Mouse (Mus musculus) liver, embryonic 11.5 days (tissue): ENCODE results near the gene Knstrn. TPM values are rescaled to one million over a fixed set of nuclear protein-coding genes. Genes with fewer than 3 reads are reported as not detected.

Experiments
- ATAC-seq: fragments of 200-750 bp; cut with Nextera tagmentation; replicated peaks from 2 replicates; pipeline ENCODE4 v1.8.0; 2017; ENCODE audit warnings: moderate number of reproducible peaks, mild to moderate bottlenecking, moderate TSS enrichment, moderate library complexity; ENCODE audit not compliant: low FRiP score
- DNase-seq: peaks from one replicate; pipeline ENCODE4 v3.0.0-alpha.2; 2017; ENCODE audit warnings: low spot score
- H3K27ac ChIP-seq: fragments of 300-500 bp; sonication (generic); 2 replicates; pipeline ENCODE4 v1.5.1; 2014; ENCODE audit warnings: mild to moderate bottlenecking, low read depth, low read length, control low read depth
- H3K27me3 ChIP-seq: fragments of 300-500 bp; sonication (generic); replicated peaks from 2 replicates; pipeline ENCODE4 v1.6.1; 2014; ENCODE audit warnings: low read length, mixed read lengths; ENCODE audit not compliant: control insufficient read depth, insufficient read depth
- H3K36me3 ChIP-seq: fragments of 300-500 bp; sonication (generic); 2 replicates; pipeline ENCODE4 v1.6.1; 2014; ENCODE audit warnings: mild to moderate bottlenecking, low read length, moderate library complexity, mixed read lengths; ENCODE audit not compliant: control insufficient read depth, insufficient read depth
- H3K4me1 ChIP-seq: fragments of 300-500 bp; sonication (generic); replicated peaks from 2 replicates; pipeline ENCODE4 v1.6.1; 2014; ENCODE audit warnings: low read length, mixed read lengths; ENCODE audit not compliant: control insufficient read depth, insufficient read depth
- H3K4me2 ChIP-seq: fragments of 300-500 bp; sonication (generic); 2 replicates; pipeline ENCODE4 v1.6.1; 2014; ENCODE audit warnings: mild to moderate bottlenecking, control low read depth, moderate library complexity
- H3K4me3 ChIP-seq: fragments of 300-500 bp; sonication (generic); 2 replicates; pipeline ENCODE4 v1.5.1; 2014; ENCODE audit warnings: low read depth, low read length, control low read depth
- H3K9ac ChIP-seq: fragments of 300-500 bp; sonication (generic); 2 replicates; pipeline ENCODE4 v1.6.1; 2014; ENCODE audit warnings: low read depth, low read length, control low read depth
- H3K9me3 ChIP-seq: fragments of 300-500 bp; sonication (generic); 2 replicates; pipeline ENCODE4 v1.6.1; 2016; ENCODE audit warnings: low read length, inconsistent platforms, mixed read lengths; ENCODE audit not compliant: control insufficient read depth
- WGBS: fragments of 180-500 bp; shearing (Covaris S2); extraction: QIAGEN DNeasy Blood & Tissue Kit; methylation state at CpG from one replicate; pipeline ENCODE4 v1.1.7; 2014; 5-methylcytosine and 5-hydroxymethylcytosine counted together
- polyA plus RNA-seq: library from polyadenylated mRNA; unstranded; fragments of >200 nt; fragmentation: Nextera tagmentation; extraction: Ambion mirVana; gene quantifications from 2 replicates; pipeline ENCODE4 v1.2.1, GENCODE M21; 2014

Gene Knstrn
- polyA plus RNA-seq, 1 experiment from 2014 or later, result 127 TPM

DNA sequence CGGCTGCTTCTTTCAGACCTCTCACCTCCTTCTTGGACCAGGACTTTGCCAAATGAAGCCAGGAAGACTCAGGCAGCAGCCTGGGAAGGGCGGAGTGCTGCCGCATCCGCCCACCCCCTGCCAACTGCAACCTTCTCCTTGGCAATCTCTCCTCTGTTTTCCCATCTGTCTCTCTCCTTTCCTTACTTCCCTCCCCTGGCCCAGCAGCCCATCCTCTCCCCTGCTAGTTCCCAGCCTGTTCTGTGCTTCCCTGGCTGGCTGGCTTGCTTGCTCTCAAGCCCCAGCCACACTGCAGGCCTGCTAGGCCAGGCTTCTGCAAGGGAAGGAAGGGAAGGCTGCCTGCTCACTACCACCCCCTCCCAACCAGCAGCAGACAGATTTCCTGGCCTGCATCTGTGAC is 38.0 kb upstream of the Knstrn start:
- Histone ChIP-seq H3K4me1 (peaks cover 11% of the 10 kb centered on the region), H3K36me3 (no peaks in the 10 kb centered on the region), H3K4me2 (no peak overlapping the region), H3K4me3 (no peak overlapping the region), H3K9me3 (no peaks in the 10 kb centered on the region), H3K27me3 (peaks cover 6% of the 10 kb centered on the region; the same call in 1 of the 2 replicates), H3K9ac (no peak overlapping the region), H3K27ac (no peak overlapping the region)
- no peak for ATAC-seq
- DNase-seq, result no peak
- 74% methylated on average over 3 of the region's 4 CpGs for WGBS

DNA sequence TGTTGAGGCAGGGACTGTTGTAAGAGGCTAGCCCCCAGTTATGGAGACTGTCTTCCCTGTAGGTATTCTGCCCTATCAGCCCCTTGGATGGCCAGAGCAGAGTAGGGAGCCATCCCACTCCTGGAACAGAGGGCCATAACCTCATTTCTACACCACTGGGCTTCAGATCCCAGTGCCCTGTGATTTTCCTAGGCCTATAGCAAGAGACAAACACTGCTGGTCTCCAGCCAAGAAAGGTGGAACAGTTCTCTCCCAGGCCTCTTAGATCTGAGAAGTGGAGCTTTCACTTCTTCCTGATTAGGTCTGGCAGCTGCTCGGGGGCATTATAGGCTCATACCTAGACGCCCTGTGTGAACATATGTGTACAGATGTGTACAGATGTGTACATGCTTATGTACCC is 37.5 kb upstream of the Knstrn start:
- no peak overlapping the region for H3K27ac ChIP-seq
- no peak overlapping the region for H3K4me3 ChIP-seq
- 69% methylated on average over 2 of the region's 2 CpGs for WGBS
- no peaks in the 10 kb centered on the region for H3K36me3 ChIP-seq
- H3K9me3 ChIP-seq, result no peaks in the 10 kb centered on the region
- H3K27me3 ChIP-seq, result peaks cover 6% of the 10 kb centered on the region; the same call in 1 of the 2 replicates
- peaks cover 11% of the 10 kb centered on the region for H3K4me1 ChIP-seq
- ATAC-seq (no peak), DNase-seq (no peak)
- no peak overlapping the region for H3K4me2 ChIP-seq
- H3K9ac ChIP-seq, result no peak overlapping the region

DNA sequence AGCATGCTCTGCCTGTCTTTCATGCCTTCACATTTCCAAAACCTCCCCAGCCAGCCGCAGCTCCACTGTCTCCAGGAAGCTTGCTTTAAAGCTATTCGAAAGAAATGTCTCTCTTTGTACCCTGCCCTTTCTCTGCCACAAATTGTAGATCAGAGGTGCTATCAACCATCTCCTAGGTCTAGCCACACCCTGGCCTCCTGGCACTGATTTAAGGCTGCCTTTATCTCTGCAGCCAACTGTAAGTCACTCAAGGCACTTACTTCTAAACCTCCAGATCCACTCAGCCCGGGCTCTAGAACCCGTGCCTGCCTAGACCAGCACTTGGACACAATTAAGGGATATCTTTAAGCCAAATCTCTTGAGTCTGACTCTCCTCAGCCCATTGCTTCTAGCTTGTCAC is 35.4 kb upstream of the Knstrn start:
- DNase-seq (no peak), ATAC-seq (no peak)
- 65% methylated on average over 4 of the region's 4 CpGs for WGBS
- Histone ChIP-seq H3K36me3 (no peaks in the 10 kb centered on the region), H3K9ac (no peak overlapping the region), H3K4me2 (no peak overlapping the region), H3K4me1 (peaks cover 14% of the 10 kb centered on the region), H3K9me3 (no peaks in the 10 kb centered on the region), H3K27me3 (peaks cover 6% of the 10 kb centered on the region; the same call in 1 of the 2 replicates), H3K4me3 (no peak overlapping the region), H3K27ac (no peak overlapping the region)

GRCm38 (mm10) chr2:118779065-118779464 is 34.7 kb upstream of the Knstrn start:
- Histone ChIP-seq H3K4me3 (peak overlapping the region; percentile 39), H3K4me1 (peaks cover 14% of the 10 kb centered on the region), H3K27me3 (peaks cover 6% of the 10 kb centered on the region; the same call in 1 of the 2 replicates), H3K36me3 (no peaks in the 10 kb centered on the region), H3K27ac (no peak overlapping the region), H3K9ac (no peak overlapping the region), H3K9me3 (no peaks in the 10 kb centered on the region), H3K4me2 (peak overlapping the region; percentile 72)
- WGBS, result 21% methylated on average over 10 of the region's 10 CpGs
- DNase-seq, result no peak
- no peak for ATAC-seq

GRCm38 (mm10) chr2:118779504-118780480 is 34.0 kb upstream of the Knstrn start, which contains the start of gene Disp2:
Gene Disp2 (plus strand): TSS chr2:118779719.
- H3K27ac ChIP-seq, result no peak within 1 kb of the TSS
- peak; percentile 92 for DNase-seq
- ATAC-seq, result peak; percentile 79
- H3K4me1 ChIP-seq, result peaks cover 14% of the 10 kb centered on the region
- no peaks in the 10 kb centered on the region for H3K9me3 ChIP-seq
- peak within 1 kb of the TSS; percentile 72 for H3K4me2 ChIP-seq
- no peaks in the 10 kb centered on the region for H3K36me3 ChIP-seq
- WGBS, result 13% methylated on average over 39 of the region's 39 CpGs
- H3K4me3 ChIP-seq, result peak within 1 kb of the TSS; percentile 39
- no peak within 1 kb of the TSS for H3K9ac ChIP-seq
- H3K27me3 ChIP-seq, result peaks cover 6% of the 10 kb centered on the region; the same call in 1 of the 2 replicates

DNA sequence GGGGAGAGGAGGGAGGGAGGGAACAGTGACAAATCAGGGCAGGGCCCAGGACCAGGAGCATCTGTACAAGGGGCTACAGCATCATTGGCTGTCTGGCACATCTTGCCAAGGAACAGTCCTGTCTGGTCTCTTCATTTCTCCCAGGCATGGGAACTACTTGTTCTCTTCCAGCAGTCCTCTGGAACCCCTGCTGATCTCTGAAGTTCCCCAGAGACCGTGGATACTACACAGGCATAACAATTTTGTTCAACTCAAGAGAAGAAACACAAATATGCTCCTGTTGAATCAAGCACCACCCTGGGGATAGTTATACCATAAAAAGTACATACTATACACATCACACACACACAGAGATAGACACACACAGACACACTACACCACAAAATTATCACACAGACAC is 32.7 kb upstream of the Knstrn start:
- Histone ChIP-seq H3K9ac (no peak overlapping the region), H3K4me2 (no peak overlapping the region), H3K9me3 (no peaks in the 10 kb centered on the region), H3K27ac (no peak overlapping the region), H3K4me3 (no peak overlapping the region), H3K36me3 (no peaks in the 10 kb centered on the region), H3K27me3 (peaks cover 6% of the 10 kb centered on the region; the same call in 1 of the 2 replicates), H3K4me1 (peaks cover 14% of the 10 kb centered on the region)
- 46% methylated on average over 1 of the region's 1 CpGs for WGBS
- DNase-seq (no peak), ATAC-seq (no peak)

- DNase-seq, result no peak
- Histone ChIP-seq H3K9ac (no peak overlapping the region), H3K4me2 (no peak overlapping the region), H3K27me3 (peaks cover 6% of the 10 kb centered on the region; the same call in 1 of the 2 replicates), H3K36me3 (no peaks in the 10 kb centered on the region), H3K27ac (no peak overlapping the region), H3K4me1 (peaks cover 20% of the 10 kb centered on the region), H3K9me3 (no peaks in the 10 kb centered on the region), H3K4me3 (no peak overlapping the region)
- WGBS, result 28% methylated on average over 4 of the region's 4 CpGs
- ATAC-seq, result no peak
These were observed 31.5 kb upstream of the Knstrn start for GRCm38 (mm10) chr2:118782303-118782702.

DNA sequence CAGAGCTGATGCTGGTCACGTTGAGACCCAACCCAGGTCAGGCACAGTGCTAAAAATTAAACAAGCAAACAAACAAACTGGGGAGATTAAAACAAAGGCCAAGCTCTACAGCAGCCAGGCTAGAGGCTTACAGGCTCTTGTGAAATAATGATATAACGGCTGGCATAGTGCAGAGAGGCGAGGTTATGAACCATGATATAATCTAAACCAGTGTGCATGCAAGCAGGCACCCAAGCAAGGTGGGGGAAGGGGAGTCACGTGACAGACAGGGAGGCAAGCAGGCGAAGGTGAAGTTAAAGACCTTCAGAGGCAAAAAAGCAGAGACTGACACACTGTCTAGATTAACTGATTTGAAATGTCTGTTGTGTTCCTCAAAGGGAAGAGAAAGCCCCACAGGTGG is 30.7 kb upstream of the Knstrn start:
- H3K9ac ChIP-seq, result no peak overlapping the region
- peaks cover 6% of the 10 kb centered on the region; the same call in 1 of the 2 replicates for H3K27me3 ChIP-seq
- H3K4me2 ChIP-seq, result no peak overlapping the region
- H3K4me1 ChIP-seq, result peaks cover 20% of the 10 kb centered on the region
- no peak for ATAC-seq
- no peaks in the 10 kb centered on the region for H3K9me3 ChIP-seq
- WGBS, result 49% methylated on average over 5 of the region's 5 CpGs
- H3K4me3 ChIP-seq, result no peak overlapping the region
- H3K36me3 ChIP-seq, result no peaks in the 10 kb centered on the region
- no peak overlapping the region for H3K27ac ChIP-seq
- DNase-seq, result no peak
